Mouse (Mus musculus) gastrocnemius, postnatal 4 days (tissue): ENCODE measurements at regions not wholly inside any gene's neighbourhood (a gene's known extent, or its start where the extent isn't known, plus 50 kb on each side); places are given as distances from the start of the nearest gene placed in this dataset.
"Not testable (repeated sequence)": the region's sequence is repeated elsewhere in the genome, so short reads cannot be mapped to it uniquely, and the experiment has no call there.

Experiments used
- DNase-seq, 2 experiments: peaks; one replicate each; pipeline ENCODE4 v3.0.0; 2021 to 2022; ENCODE audit warnings: low spot score in 2 of 2, mixed read lengths in 2 of 2

DNA sequence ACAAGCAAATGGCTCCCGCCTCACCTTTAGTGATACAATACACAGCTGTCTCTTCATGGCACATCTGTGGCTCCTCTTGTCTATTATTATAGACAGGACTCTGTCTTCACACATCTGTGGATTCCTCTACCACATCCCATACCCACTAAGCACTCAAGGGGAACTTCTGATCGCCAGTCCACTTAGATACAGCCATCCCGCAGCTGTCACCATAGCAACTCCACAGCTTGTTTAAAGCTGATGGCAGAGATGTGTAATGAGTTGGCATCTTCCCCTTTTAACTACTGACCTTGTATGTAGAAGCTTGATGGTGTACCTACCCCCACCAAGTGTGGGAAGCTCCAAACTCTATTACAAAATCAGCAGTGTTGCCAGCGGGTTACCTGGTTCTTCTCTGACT lies 109.5 kb upstream of the Pfn2 start:
- DNase-seq, result no peak

GRCm38 (mm10) chr3:57963965-57964364 lies 116.1 kb upstream of the Pfn2 start:
- no peak for DNase-seq

DNA sequence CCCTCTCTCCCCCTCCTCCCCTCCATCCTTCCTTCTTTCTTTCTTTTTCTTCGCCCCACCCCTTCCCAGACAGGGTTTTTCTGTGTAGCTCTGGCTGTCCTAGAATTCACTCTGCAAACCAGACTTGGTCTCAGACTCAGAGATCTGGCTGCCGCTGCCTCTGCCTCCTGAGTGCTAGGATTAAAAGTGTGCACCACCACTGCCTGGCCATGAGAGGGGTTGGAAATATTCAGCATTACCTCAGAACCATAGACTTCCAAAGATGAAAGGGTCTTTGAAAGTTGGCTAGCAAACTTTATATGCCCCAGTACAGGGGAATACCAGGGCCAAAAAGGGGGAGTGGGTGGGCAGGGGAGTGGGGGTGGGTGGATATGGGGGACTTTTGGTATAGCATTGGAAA lies 122.7 kb upstream of the Pfn2 start:
- DNase-seq, result not testable (repeated sequence)

DNA sequence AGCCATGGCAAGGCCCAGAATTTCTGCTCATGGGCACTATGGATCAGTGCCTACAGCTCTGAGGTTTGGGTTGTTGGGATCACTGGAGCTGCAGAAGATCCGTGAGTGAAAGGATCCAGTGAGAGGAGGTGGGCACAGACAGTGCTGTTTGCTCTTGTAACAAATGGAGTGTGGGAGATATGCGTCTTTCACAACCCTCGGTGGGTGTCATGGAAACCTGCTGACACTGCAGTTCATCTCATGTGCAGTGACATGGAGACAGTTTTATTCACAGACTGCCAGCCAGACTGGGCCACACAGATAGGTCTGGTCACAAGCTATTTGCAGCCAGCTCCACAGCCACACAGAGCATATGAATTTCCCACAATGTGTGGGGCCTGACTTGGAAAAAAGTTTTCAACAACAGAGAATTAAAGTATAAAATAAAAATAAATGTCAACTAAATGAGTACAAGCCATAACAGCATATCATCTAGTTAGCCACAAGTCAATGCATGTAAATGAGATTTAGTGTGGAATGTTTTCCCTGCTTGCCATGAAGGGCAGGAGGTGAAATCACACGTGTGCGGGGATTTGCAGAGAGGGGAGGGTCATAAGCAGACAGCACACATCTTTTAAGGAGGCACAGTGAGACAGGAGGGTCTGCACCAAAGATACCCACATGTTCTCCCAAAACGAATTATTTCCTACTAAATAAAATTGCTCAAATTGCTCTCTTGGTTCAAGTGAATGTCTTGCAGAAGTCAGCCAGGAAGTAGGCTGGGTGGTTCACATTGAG lies 124.8 kb upstream of the Pfn2 start:
- DNase-seq, result no peak

GRCm38 (mm10) chr3:57973546-57973945 lies 125.7 kb upstream of the Pfn2 start:
- no peak for DNase-seq

GRCm38 (mm10) chr3:57975379-57975778 lies 127.5 kb upstream of the Pfn2 start:
- DNase-seq, result no peak

- no peak for DNase-seq
Observed at GRCm38 (mm10) chr3:57976640-57977229, 128.9 kb upstream of the Pfn2 start.

DNA sequence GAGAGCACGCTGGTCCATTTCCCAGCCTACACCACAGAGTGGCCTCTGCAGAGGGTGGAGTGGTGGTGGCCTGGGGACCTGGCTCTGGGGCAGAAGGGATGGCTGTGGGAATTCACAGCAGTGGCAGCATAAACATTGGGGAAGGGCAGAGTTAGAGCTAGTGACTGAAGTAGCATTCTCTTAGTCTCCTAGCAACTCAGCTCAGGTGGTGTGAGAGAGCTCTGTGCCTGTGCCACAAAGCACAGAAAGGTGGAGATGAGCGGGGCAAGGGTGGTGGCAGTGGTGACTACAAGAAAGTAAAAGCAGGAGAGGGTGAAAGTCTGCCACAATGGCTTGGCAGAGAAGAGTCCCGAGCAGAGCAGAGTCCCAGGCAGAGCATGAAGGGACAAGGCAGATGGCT lies 140.3 kb upstream of the Pfn2 start:
- DNase-seq, result no peak

DNA sequence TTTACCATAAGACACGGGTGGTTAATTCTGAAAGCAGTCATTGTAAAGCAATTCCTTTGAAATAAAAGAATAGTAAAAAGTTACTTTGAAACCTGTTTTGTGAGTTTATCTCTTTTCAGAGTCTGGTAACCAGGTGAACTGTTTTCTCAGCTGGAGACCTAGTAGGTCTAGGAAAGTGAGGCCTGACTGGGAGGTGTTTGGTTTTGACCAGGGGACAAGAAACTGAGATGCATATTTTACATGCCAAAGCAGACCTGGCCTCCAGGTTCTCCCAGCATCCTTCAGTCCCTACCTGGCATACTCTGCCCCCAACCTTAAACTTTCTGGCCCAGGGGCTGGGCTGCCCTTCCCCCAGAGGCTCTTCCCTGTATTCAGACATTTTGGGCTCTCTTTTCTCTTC lies 142.9 kb upstream of the Pfn2 start:
- DNase-seq, result no peak

GRCm38 (mm10) chr3:57998121-57999102 lies 150.5 kb upstream of the Pfn2 start:
- no peak for DNase-seq

DNA sequence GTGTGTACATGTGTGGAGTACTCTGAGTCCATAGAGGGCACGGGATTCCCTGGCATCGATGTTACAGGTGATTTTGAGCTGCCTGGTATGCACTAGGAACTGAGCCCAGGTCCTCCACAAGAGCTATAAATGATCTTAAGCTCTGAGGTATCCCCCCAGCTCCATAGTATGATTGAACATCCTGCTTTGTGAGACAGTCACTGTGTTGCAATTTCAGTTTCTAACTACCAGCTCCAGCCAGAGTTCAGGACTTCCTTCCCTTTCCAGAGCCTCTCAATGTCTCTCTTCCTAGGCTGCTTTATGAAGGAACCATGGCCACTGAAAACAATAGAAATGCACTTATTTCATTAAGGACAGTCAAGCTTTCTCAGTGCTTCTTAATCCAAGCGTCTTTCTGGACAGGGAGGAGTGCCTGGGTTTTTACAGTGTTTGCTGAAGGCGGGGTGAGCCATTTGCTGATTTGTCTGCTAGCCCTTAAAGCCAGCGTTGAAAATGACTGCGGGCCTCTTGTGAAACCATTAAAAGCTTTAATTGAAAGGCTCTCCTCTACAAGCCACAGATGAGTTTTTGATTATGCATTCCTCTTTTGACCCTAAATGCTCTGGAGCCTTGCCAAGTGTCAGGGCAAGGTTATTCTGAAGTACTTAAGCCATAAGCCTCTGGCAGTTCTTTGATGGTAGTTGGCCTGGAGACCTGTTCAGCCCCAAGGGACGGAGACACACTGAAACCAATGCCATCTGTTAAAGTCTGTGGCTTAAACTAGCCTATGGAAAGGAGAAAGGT lies 155.1 kb upstream of the Pfn2 start:
- no peak for DNase-seq

GRCm38 (mm10) chr3:58024750-58025392 lies 177.0 kb upstream of the Pfn2 start:
- peak in 1 of 2 experiments; percentile 19 for DNase-seq

GRCm38 (mm10) chr3:58049618-58050017 lies 201.7 kb upstream of the Pfn2 start:
- DNase-seq, result no peak

DNA sequence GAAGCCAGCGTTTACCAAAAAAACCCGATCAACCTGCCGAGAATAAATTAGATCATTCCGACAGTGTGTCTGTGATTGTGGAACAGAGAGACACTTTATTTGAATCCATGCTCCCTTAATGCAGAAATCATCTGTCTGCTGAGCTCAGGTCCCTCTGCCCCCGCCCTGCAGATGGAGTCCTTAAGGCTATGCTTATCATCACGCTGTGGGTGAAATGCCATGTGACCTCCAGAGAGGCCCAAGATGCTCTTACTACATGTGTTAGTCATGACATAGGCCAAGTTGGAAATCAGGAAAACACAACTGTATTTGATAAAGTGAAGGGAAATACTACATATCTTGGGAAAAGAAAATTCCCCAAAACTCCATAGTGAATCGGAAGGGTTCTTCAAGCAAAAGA lies 206.8 kb upstream of the Pfn2 start:
- DNase-seq, result no peak

- no peak for DNase-seq
Observed at GRCm38 (mm10) chr3:58055181-58055580, 207.3 kb upstream of the Pfn2 start.

DNA sequence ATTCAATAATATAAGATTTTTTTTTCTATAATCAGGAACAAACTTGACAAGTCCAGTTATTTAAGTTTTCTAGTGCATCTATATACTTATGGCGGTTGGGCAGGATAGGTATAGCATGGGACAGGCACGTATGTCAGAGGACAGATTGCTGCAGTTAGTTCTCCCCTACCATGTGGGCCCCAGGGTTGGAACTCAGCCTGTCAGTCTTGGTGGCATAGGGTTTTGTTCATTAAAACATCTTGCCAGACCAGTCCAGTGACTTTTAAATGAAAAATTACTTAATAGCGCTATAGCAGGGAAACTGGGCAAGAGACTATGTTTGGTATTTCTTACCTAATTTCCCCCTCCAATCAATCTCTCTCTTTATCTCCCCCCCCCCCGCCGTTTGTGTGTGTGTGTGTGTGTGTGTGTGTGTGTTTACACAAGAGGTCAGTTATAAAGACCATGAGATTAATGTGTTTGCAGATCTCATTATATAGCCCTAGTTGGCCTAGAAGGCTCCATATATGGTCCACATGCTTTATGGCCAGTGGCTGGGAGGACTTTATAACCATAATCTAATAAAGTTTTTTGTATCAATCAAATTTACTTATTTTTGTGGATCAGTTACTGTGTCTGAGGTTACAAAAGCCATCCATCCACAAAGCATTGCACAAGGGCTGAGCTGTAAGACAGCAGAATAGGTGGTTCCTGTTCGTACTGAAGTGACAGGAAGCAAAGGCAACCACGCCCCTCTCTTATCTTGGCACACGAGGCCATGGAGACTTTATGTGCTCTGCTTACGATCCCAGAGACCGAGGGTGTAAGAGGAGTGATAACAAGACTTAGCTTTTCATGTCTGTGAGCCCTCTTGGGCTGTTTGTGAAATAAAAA lies 208.5 kb upstream of the Pfn2 start:
- DNase-seq, result no peak

GRCm38 (mm10) chr3:58057064-58057396 lies 209.2 kb upstream of the Pfn2 start:
- DNase-seq, result no peak

DNA sequence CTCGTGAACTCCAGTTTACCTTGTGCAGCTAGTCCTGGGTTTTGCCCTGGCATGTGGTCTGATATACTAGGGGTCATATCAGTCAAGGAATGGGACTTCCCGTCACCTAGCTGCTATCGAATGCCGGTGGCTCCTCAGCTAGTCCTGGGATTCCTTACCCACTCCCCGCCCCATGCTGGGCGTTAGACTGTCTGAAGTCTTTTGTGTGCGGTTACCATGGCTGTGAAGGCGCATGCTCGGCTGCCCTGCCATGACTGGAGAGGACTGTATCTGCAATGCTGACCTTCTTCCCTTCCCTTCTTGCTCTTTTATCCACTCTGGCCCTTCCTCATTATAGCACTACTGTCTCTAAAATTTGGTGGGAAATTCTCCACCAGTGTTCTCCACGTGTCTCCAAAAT lies 210.3 kb upstream of the Pfn2 start:
- no peak for DNase-seq

DNA sequence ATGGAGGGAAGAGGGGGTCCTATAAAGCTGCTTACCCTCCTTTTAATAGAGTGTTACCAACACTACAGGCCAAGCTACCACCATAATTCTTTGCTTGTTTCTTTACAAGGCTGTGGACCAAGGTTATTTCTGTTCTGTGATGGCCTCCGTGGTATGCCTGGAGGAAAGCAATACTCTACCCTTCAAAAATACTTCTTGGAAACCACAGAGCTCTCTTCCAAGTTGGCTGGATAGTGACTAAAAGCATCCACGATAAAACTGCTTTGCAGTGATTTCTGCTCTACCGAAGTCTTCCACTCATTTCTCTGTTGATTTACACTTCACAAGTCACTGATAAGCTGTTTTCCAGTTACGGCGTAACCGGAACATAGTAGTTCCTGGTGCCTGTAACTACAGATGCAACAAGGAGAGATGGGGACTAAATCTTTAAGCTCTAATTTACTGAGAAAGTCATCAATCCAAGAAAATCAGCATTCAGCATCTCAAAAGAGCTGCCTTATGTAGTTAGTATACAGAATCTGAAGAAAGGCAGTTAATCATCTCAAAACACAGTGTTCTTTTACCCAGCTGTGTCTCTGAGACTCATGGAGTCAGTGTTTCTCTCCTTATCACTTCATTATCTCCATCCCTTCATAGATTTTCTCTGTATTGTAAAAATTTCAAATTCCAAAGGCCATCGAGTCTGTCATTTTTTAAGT lies 216.1 kb upstream of the Pfn2 start:
- DNase-seq, result no peak
